Mouse (Mus musculus): ENCODE measurements around the gene Grip1.

DNA sequence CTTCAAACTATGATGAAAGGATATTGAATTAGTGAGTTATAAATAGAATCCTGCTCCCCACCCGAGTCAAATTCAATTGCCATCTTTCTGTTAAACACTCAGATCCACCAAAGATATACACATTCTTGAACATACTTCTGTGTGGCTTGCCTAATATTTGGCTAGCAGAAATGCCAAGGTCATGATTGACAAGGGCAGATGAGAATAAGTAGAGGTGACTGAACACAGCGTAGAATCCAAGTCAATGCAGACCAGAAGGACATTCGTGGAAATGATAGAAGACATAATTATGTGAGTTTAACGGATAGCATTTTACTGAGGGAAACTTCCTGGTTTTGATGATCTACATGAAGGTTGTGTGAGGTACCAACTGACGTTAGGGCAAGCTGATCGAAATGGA is 153.9 kb downstream of the Grip1 start:
- TF ChIP-seq CTCF (IDR thresholded peaks at IDR 0.05; ENCODE audit: low read depth) (no peak), EP300 (IDR thresholded peaks at IDR 0.05; ENCODE audit: low read depth) (no peak)

Measured in heart, postnatal 0 days (tissue).